Mouse (Mus musculus): Measurements from ENCODE around the gene Itgam.

DNA sequence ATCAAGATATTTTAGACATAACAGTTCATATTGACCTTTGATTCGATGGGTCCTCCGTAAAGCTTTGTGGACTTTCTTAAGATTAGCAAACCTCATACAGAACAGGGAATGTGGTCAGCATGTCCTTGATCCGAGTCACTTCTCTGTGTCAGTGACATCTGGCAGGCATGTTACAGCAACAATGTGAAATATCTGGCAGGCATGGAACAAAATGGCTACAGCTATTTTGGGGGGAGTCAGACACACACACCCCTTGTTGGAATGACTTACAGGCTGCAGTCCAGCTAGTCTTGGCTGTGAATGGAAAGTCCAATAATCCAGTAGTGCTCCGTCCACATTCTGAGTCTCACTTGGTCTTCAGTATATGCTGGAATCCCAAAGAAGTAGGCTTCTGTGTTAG lies 38.9 kb upstream of the Itgam start:
- TF ChIP-seq POLR2A (IDR thresholded peaks at IDR 0.05; ENCODE audit: borderline replicate concordance, control insufficient read depth, low read depth, low read length): no peak
- no peak for TF ChIP-seq CTCF (IDR thresholded peaks at IDR 0.05; ENCODE audit: control insufficient read depth, insufficient read depth, low read length)
